Mouse (Mus musculus): ENCODE results near the gene Chpt1.
"Not testable (repeated sequence)": the region's sequence is repeated elsewhere in the genome, so short reads cannot be mapped to it uniquely, and the experiment has no call there.

Chpt1 gene

DNA sequence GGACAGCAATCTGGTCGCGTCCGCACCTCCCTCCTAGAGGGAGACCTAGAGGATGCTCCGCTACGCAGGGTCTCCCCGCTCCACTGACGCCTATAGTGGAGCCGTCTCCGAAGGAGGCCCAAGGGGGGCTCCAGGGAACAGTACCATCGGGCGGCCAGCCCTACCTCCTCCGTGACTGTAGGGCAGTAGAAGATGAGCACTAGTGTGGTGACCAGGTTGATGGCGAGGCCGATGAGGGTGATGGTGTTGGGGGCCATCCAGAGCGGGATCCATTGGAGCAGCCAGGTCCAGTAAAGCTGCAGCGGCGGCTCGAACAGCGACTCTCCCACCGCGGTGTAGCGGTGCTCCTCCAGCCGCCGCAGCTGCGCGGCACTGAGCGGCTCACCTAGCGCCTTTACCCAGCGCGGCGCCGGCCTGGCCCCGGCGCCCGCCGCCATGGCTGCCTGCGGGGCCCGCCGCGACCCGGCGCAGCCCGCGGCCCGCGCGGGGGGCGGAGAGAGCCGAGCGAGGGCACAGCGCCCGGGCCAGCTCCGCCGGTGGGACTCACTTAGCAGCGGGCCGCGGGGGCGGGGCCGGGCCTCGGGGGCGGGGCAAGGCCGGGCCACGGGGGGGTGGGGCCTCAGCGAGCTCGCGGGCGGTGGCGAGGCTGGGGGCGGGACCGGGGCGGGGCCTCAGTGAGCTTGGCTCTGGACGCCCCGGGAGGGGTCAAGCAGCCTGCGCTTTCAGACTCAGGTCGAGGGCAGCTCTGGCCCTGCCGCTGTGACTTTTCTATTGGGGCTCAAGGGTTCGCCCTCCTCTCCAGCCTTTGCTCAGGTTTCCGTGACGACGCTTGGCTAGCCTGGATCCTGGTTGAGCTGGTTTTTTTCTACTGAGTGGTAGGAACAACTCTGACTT is at the start of gene Chpt1:
Gene Chpt1 (minus strand): TSS at position 653 of the 894 bp plus-strand sequence.
- peak; percentile 82 for DNase-seq (ENCODE audit: low read depth)

- no peak for DNase-seq (ENCODE audit: low read depth)
Measured at GRCm38 (mm10) chr10:88552738-88553137, 48.9 kb upstream of the Chpt1 start.

GRCm38 (mm10) chr10:88550225-88550624 is 46.4 kb upstream of the Chpt1 start:
- no peak for DNase-seq (ENCODE audit: low read depth)

DNA sequence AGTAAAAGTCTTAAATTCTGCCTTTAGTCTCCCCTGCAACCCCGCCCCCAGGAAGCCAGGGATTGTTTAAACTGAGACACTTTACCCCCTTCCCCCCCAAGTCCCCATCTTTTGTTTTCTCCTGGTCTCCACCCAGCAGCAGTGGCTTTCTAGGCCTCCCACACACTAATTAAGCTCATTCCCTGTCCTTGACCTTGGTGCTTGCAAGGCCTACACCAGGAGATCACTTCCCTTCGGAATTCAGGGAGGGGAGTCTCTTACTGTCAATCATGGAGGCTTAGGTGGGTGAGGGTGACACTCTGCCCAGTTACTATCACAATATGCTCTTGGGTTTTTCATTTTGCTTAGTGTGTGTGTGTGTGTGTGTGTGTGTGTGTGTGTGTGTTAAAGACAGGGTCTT is 43.8 kb upstream of the Chpt1 start:
- DNase-seq (ENCODE audit: low read depth): no peak

DNA sequence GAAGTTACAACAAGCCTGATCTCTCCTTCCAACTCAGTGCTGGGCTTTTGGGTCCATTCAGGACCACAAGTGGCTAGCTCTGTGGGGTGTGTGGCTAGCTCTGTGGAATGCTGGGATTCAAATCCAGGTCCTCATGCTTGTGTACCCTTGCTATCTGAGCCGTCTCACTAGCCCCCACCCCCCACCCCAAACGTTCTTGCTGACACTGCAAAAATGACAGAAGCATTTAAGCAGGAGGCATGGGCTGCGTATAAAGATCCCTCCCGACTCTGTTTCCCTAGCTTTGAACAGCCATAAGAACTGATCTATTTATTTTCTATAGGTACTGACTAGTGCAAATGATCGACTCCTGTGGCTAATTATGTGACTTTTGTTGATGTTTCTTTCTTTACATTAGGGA is 26.8 kb upstream of the Chpt1 start:
- no peak for DNase-seq (ENCODE audit: low read depth)

DNA sequence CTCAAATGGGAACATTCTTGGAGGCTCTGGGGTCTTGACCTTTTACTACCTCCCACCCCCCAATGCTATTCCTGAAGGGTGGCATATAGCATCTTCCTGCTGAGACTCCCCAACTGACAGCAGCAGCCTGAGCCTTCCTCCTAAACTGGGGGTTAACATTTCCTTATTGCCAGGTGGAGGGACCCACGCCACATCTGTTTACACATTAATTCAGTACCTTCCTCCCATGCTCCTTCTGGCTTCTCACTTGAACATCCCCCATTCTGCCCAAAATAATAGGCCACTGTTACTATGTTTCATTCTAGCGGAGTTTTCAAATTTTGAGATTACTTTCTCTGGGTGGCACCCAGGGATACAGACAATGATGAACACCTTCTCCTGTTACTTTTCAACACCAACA is 20.1 kb upstream of the Chpt1 start:
- DNase-seq (ENCODE audit: low read depth): no peak

DNA sequence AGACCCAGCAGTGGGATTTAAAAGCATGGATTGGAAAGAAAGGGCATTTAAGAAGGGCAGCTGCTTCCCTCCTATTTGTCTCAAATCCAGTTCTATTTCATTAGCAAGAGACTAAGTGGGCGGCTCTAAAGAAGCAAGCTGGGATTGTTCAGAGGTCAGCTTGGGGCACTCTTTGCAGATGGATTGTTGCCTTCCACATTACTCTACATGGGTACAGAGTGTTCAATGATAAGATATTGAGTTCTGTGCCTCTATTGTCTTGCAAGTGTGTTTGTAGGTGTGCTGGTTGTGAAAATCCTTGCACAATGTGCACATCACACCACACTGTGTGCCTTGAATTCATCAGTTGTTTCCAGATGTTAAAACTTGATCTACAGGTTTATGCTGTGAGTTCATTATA is 19.3 kb upstream of the Chpt1 start:
- DNase-seq (ENCODE audit: low read depth): no peak

DNA sequence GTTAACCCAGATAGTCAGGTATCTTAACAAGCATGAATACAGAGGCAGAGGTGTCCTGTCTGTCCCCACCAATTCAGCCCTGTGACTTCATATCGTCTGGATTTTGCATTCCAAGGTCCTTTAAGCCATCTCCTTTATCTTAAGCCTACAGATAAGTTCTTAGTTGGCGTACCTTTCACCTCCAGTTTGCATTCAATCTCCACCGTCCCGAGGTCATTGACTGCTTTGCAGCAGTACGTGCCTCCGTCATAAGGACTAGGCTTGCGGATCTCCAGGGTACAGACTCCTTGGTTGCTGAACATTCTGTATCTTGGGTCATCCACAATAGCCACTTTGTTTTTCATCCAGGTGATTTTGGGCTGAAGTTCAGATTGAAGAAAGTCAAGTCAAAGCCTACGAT is 18.9 kb upstream of the Chpt1 start:
- DNase-seq (ENCODE audit: low read depth): no peak

- not testable (repeated sequence) for DNase-seq (ENCODE audit: low read depth)
Measured at GRCm38 (mm10) chr10:88515049-88515448, 11.2 kb upstream of the Chpt1 start.

- DNase-seq (ENCODE audit: low read depth): no peak
Measured at GRCm38 (mm10) chr10:88514495-88514894, 10.6 kb upstream of the Chpt1 start.

DNA sequence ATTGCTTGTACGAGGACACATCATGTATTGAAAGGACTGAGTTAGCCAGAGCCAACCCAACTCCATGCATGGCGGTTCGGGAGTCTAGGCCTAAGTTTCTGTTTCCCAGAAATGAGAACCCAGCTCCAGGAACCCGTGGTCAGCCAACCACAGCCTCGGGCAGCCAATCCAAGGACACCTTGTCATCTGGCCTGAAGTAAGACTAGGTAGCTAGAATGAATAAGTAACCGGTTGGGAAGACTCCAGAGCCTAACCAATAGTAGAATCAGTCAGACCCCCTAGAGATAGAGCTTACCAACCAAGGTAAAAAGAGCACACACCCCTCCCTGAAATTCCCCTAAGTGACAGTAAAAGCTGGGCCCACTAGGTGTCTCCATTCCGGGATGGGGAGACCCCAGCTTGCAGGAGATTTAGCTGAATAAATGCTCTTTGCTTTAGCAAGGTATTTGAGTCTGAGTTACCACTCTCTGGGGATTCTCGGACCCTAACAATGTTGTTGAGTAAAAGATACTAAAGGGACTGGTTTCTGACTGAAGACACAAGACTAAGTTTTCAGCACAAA is 9.8 kb upstream of the Chpt1 start:
- DNase-seq (ENCODE audit: low read depth): no peak

DNA sequence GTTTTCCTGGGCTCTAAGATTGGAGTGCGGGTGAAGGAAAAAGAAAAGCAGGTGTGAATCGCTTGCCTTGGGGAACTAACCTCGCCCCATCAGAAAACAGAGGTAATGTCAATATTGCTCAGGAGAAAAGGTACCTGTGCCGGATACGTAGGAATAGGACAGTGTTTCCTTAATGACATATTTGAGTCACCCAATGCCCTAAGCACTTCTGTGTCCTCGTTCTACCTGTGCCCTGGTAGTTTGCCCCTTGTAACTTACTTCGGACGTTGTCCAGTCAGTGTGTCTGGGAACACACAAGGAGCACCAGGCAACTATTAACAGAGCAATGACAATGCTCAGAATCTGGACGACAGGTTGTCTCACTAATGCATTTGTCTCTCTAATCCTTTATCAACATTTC is 7.5 kb upstream of the Chpt1 start:
- no peak for DNase-seq (ENCODE audit: low read depth)

- no peak for DNase-seq (ENCODE audit: low read depth)
Measured at GRCm38 (mm10) chr10:88510503-88511271, 6.8 kb upstream of the Chpt1 start.

DNA sequence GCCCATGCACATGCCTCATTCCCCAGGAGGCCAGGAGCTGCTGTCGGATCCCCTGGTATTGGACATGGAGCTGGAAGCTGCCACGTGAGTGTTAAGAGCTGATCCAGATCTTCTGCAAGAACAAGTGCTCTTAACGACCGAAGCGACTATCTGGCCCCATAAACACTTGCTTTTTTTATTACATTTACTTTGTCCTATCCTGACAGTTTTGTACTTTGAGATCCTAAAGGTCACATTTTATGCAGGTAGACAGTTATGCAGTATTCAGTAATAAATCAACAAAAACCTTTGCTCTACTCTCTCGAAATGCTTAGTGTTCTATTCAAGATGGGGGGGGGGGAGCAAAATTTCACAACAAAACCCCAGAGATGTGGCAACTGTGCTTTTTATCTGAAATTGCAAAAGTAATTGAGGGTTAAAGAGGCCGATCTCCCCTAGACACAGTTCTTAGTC is 3.8 kb upstream of the Chpt1 start:
- no peak for DNase-seq (ENCODE audit: low read depth)

DNA sequence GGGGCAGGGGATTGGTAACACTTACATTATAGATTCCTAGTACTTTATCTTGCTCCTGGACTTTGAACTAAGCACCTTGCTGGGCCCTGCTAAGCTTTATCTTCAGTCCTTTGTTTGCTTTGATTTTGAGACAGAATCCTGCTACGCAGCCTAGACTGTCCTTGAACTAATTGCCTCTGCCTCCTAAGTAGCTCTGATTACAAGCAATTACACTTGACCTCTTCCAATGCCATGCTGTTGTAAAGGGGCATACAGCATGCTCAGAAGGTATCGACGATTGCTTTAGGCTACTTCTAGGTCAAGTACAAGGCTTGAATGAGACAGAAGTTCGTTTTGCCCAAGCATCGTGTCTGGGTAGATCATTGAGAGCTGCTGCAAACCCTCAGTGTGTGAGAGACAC is 1.4 kb upstream of the Chpt1 start:
- DNase-seq (ENCODE audit: low read depth): no peak

- no peak for DNase-seq (ENCODE audit: low read depth)
Measured at GRCm38 (mm10) chr10:88504481-88504880, 608 bp upstream of the Chpt1 start.

DNA sequence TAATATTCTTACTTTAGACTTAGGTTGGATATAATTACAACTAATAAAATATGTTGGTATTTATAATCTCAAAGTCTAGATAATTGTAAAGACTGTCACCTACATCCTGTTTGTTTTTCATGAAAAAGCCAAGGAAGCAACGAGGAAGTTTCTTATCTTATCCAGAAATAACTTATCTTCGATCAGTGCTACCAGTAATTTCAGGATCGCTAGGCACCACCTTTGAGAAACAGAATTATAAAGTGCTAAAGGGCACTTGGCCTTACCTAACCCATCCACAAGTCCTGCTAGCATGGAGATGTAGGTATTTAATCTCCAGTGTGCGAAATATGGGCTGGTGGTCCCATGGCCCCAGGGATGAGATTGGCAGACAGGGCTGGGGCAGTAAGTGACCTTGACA is 954 bp downstream of the Chpt1 start:
- DNase-seq (ENCODE audit: low read depth): no peak

- DNase-seq (ENCODE audit: low read depth): no peak
Measured at GRCm38 (mm10) chr10:88501886-88502765, 1.7 kb downstream of the Chpt1 start.

- no peak for DNase-seq (ENCODE audit: low read depth)
Measured at GRCm38 (mm10) chr10:88501370-88501769, 2.5 kb downstream of the Chpt1 start.

GRCm38 (mm10) chr10:88499993-88500392 is 3.9 kb downstream of the Chpt1 start:
- no peak for DNase-seq (ENCODE audit: low read depth)

DNA sequence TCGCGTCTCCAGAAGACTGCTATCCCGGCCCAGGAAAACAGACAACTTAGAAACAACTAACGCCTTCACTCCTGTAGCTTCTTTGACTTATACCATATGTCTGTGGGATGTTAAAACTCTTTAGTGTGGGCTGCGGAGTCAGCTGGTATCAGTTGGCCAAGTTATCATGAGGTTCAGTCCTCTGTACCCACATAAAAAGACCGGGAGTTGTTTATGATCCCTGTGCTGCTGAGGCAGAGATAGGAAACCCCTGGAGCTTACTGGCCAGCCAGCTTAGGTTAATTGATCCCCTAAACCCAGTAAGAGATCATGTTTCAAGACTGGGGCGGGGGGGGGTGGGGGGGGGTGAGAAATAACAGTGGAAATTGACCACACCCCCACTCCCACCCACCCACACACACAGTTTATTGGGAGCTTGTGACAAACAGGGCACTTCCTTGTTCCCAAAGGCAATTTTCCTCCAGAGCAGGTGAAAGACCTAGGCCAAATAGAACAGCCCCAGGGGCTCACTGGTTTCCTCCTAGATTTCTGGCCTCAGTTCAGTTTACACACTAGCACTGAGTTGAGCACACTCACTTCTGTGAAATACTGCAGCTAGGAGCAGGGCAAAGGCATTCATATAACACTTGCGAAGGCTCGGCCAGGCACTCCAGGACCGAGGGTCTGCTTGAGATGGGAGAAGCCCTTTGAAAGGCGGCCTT is 6.9 kb downstream of the Chpt1 start:
- DNase-seq (ENCODE audit: low read depth): no peak

Data from naive thymus-derived CD4-positive, alpha-beta T cell, adult 2 months (primary cell).